Mouse (Mus musculus): ENCODE measurements at regions not wholly inside any gene's neighbourhood (a gene's known extent, or its start where the extent isn't known, plus 50 kb on each side); places are given as distances from the start of the nearest gene placed in this dataset.

GRCm38 (mm10) chr13:83045516-83045915 lies 458.3 kb upstream of the Mef2c start:
- Histone ChIP-seq H3K4me1 (ENCODE audit: control insufficient read depth, insufficient read depth, low read length) (peaks cover 8% of the 10 kb centered on the region), H3K4me3 (ENCODE audit: low read depth, low read length) (no peak overlapping the region), H3K27me3 (ENCODE audit: control insufficient read depth, insufficient read depth, low read length) (no peaks in the 10 kb centered on the region), H3K9me3 (ENCODE audit: control insufficient read depth, low read length) (no peaks in the 10 kb centered on the region), H3K4me2 (ENCODE audit: low read depth, severe bottlenecking) (no peak overlapping the region), H3K9ac (ENCODE audit: low read length) (no peak overlapping the region), H3K27ac (replicated peaks; ENCODE audit: low read depth, low read length) (no peak overlapping the region), H3K36me3 (ENCODE audit: control insufficient read depth, insufficient read depth, low read length) (no peaks in the 10 kb centered on the region)
- ATAC-seq (ENCODE audit: insufficient number of reproducible peaks, low FRiP score, low TSS enrichment, low read depth) (no peak), DNase-seq (ENCODE audit: low spot score) (no peak)
- WGBS = 93% methylated on average over 6 of the region's 6 CpGs

GRCm38 (mm10) chr13:83045970-83046369 lies 457.9 kb upstream of the Mef2c start:
- Histone ChIP-seq H3K4me1 (ENCODE audit: control insufficient read depth, insufficient read depth, low read length) (peaks cover 8% of the 10 kb centered on the region), H3K9ac (ENCODE audit: low read length) (no peak overlapping the region), H3K4me2 (ENCODE audit: low read depth, severe bottlenecking) (no peak overlapping the region), H3K9me3 (ENCODE audit: control insufficient read depth, low read length) (no peaks in the 10 kb centered on the region), H3K27ac (replicated peaks; ENCODE audit: low read depth, low read length) (no peak overlapping the region), H3K4me3 (ENCODE audit: low read depth, low read length) (no peak overlapping the region), H3K36me3 (ENCODE audit: control insufficient read depth, insufficient read depth, low read length) (no peaks in the 10 kb centered on the region), H3K27me3 (ENCODE audit: control insufficient read depth, insufficient read depth, low read length) (no peaks in the 10 kb centered on the region)
- no peak for DNase-seq (ENCODE audit: low spot score)
- no peak for ATAC-seq (ENCODE audit: insufficient number of reproducible peaks, low FRiP score, low TSS enrichment, low read depth)
- WGBS = 77% methylated on average over 2 of the region's 2 CpGs

DNA sequence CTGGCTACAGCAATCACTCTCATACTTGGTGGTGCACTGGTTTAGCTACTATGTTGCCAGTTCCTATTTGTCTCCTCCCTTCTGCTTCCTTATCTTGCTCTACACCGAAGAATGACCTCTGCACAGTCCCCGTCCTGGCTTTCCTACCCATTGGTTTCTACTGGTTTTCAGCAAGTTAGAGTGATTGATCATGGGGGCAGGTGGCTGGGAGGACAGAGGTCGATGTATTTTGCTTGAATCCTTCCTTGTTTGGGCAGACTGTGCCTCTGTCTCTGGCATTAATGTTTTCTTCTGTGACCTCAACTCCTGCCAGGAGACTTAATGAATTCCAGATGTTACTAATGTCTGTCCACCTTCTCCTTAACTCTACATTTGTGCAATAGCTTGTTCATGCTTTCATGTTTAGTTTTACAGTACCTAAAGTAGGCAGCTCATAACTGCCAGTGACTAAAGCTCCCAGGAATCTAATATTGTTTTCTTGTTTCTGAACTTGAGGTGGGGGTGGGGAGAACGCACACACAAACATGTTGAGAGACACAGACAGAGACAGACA lies 457.2 kb upstream of the Mef2c start:
- ATAC-seq (ENCODE audit: insufficient number of reproducible peaks, low FRiP score, low TSS enrichment, low read depth) = peak; percentile 82
- Histone ChIP-seq H3K4me3 (ENCODE audit: low read depth, low read length) (no peak overlapping the region), H3K4me2 (ENCODE audit: low read depth, severe bottlenecking) (no peak overlapping the region; the same call in 1 of the 2 replicates), H3K36me3 (ENCODE audit: control insufficient read depth, insufficient read depth, low read length) (no peaks in the 10 kb centered on the region), H3K9me3 (ENCODE audit: control insufficient read depth, low read length) (no peaks in the 10 kb centered on the region), H3K4me1 (ENCODE audit: control insufficient read depth, insufficient read depth, low read length) (peaks cover 8% of the 10 kb centered on the region), H3K27me3 (ENCODE audit: control insufficient read depth, insufficient read depth, low read length) (no peaks in the 10 kb centered on the region), H3K27ac (replicated peaks; ENCODE audit: low read depth, low read length) (0 out of 2 replicates have a peak overlapping the region, but pooled peaks have one; percentile 8), H3K9ac (ENCODE audit: low read length) (no peak overlapping the region)
- peak; percentile 49 for DNase-seq (ENCODE audit: low spot score)
- WGBS = 18% methylated on average over 4 of the region's 4 CpGs

- ATAC-seq (ENCODE audit: insufficient number of reproducible peaks, low FRiP score, low TSS enrichment, low read depth) = no peak
- no peak for DNase-seq (ENCODE audit: low spot score)
- Histone ChIP-seq H3K9ac (ENCODE audit: low read length) (no peak overlapping the region), H3K4me1 (ENCODE audit: control insufficient read depth, insufficient read depth, low read length) (no peaks in the 10 kb centered on the region), H3K4me3 (ENCODE audit: low read depth, low read length) (no peak overlapping the region), H3K9me3 (ENCODE audit: control insufficient read depth, low read length) (no peaks in the 10 kb centered on the region), H3K27me3 (ENCODE audit: control insufficient read depth, insufficient read depth, low read length) (no peaks in the 10 kb centered on the region), H3K27ac (replicated peaks; ENCODE audit: low read depth, low read length) (no peak overlapping the region), H3K36me3 (ENCODE audit: control insufficient read depth, insufficient read depth, low read length) (no peaks in the 10 kb centered on the region), H3K4me2 (ENCODE audit: low read depth, severe bottlenecking) (no peak overlapping the region)
- WGBS = 53% methylated on average over 2 of the region's 2 CpGs
Measured at GRCm38 (mm10) chr13:83055865-83056264, 448.0 kb upstream of the Mef2c start.

DNA sequence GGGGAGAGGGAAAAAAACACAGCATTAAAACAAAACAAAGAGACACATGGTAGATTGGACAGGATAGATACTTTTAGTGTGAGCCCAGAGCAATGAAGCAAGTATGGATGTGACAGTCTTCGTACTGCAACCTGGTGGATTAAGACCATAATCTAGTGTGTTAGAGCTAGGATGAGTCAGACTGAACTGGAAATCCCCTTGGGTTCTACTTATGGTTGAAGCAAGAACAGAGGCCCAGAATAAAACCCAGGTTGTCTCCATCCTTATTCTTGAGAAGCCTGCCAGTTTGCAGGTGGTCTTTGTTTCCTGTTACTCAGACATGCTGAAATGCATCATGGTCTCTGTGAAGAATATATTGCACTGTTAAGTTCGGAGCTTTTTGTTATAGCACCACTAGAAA lies 447.4 kb upstream of the Mef2c start:
- no peaks in the 10 kb centered on the region for H3K36me3 ChIP-seq (ENCODE audit: control insufficient read depth, insufficient read depth, low read length)
- DNase-seq (ENCODE audit: low spot score) = no peak
- no peak overlapping the region for H3K27ac ChIP-seq (replicated peaks; ENCODE audit: low read depth, low read length)
- 86% methylated on average over 2 of the region's 2 CpGs for WGBS
- H3K9me3 ChIP-seq (ENCODE audit: control insufficient read depth, low read length) = no peaks in the 10 kb centered on the region
- no peak for ATAC-seq (ENCODE audit: insufficient number of reproducible peaks, low FRiP score, low TSS enrichment, low read depth)
- no peak overlapping the region for H3K9ac ChIP-seq (ENCODE audit: low read length)
- no peaks in the 10 kb centered on the region for H3K4me1 ChIP-seq (ENCODE audit: control insufficient read depth, insufficient read depth, low read length)
- no peak overlapping the region for H3K4me2 ChIP-seq (ENCODE audit: low read depth, severe bottlenecking)
- H3K4me3 ChIP-seq (ENCODE audit: low read depth, low read length) = no peak overlapping the region
- no peaks in the 10 kb centered on the region for H3K27me3 ChIP-seq (ENCODE audit: control insufficient read depth, insufficient read depth, low read length)

GRCm38 (mm10) chr13:83064727-83065126 lies 439.1 kb upstream of the Mef2c start:
- Histone ChIP-seq H3K9me3 (ENCODE audit: control insufficient read depth, low read length) (no peaks in the 10 kb centered on the region), H3K27ac (replicated peaks; ENCODE audit: low read depth, low read length) (no peak overlapping the region), H3K27me3 (ENCODE audit: control insufficient read depth, insufficient read depth, low read length) (no peaks in the 10 kb centered on the region), H3K4me1 (ENCODE audit: control insufficient read depth, insufficient read depth, low read length) (no peaks in the 10 kb centered on the region), H3K9ac (ENCODE audit: low read length) (no peak overlapping the region), H3K4me2 (ENCODE audit: low read depth, severe bottlenecking) (no peak overlapping the region), H3K36me3 (ENCODE audit: control insufficient read depth, insufficient read depth, low read length) (no peaks in the 10 kb centered on the region), H3K4me3 (ENCODE audit: low read depth, low read length) (no peak overlapping the region)
- no peak for ATAC-seq (ENCODE audit: insufficient number of reproducible peaks, low FRiP score, low TSS enrichment, low read depth)
- WGBS = 81% methylated on average over 5 of the region's 5 CpGs
- no peak for DNase-seq (ENCODE audit: low spot score)

DNA sequence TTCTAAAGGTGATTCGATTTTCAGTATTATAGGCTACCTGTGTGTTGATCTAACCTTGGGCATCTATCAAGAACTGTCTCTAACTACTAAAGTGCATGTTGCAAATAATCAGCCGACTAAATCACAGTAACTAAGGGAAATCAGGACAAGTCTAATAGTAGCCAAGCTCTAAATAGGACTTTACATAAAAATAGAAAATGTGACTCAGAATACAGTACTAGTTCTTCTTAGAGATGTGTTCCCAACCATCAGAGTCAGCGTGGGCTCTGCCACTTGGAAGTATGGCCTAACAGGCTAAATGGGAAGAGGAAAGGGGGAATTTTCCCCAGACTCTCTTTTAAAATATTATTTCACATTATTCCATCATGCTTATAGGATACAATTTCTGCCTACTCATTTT lies 438.6 kb upstream of the Mef2c start:
- Histone ChIP-seq H3K27ac (replicated peaks; ENCODE audit: low read depth, low read length) (no peak overlapping the region), H3K9me3 (ENCODE audit: control insufficient read depth, low read length) (no peaks in the 10 kb centered on the region), H3K4me1 (ENCODE audit: control insufficient read depth, insufficient read depth, low read length) (no peaks in the 10 kb centered on the region), H3K9ac (ENCODE audit: low read length) (no peak overlapping the region), H3K4me3 (ENCODE audit: low read depth, low read length) (no peak overlapping the region), H3K27me3 (ENCODE audit: control insufficient read depth, insufficient read depth, low read length) (no peaks in the 10 kb centered on the region), H3K36me3 (ENCODE audit: control insufficient read depth, insufficient read depth, low read length) (no peaks in the 10 kb centered on the region), H3K4me2 (ENCODE audit: low read depth, severe bottlenecking) (no peak overlapping the region)
- DNase-seq (ENCODE audit: low spot score) (no peak), ATAC-seq (ENCODE audit: insufficient number of reproducible peaks, low FRiP score, low TSS enrichment, low read depth) (no peak)
- WGBS = 88% methylated on average over 3 of the region's 3 CpGs

GRCm38 (mm10) chr13:83066115-83066753 lies 437.6 kb upstream of the Mef2c start:
- DNase-seq (ENCODE audit: low spot score) (no peak), ATAC-seq (ENCODE audit: insufficient number of reproducible peaks, low FRiP score, low TSS enrichment, low read depth) (no peak)
- H3K36me3 ChIP-seq (ENCODE audit: control insufficient read depth, insufficient read depth, low read length) = no peaks in the 10 kb centered on the region
- no peak overlapping the region for H3K4me2 ChIP-seq (ENCODE audit: low read depth, severe bottlenecking)
- H3K9ac ChIP-seq (ENCODE audit: low read length) = no peak overlapping the region
- H3K4me1 ChIP-seq (ENCODE audit: control insufficient read depth, insufficient read depth, low read length) = no peaks in the 10 kb centered on the region
- no peak overlapping the region for H3K27ac ChIP-seq (replicated peaks; ENCODE audit: low read depth, low read length)
- no peak overlapping the region for H3K4me3 ChIP-seq (ENCODE audit: low read depth, low read length)
- 80% methylated on average over 8 of the region's 8 CpGs for WGBS
- no peaks in the 10 kb centered on the region for H3K27me3 ChIP-seq (ENCODE audit: control insufficient read depth, insufficient read depth, low read length)
- no peaks in the 10 kb centered on the region for H3K9me3 ChIP-seq (ENCODE audit: control insufficient read depth, low read length)

DNA sequence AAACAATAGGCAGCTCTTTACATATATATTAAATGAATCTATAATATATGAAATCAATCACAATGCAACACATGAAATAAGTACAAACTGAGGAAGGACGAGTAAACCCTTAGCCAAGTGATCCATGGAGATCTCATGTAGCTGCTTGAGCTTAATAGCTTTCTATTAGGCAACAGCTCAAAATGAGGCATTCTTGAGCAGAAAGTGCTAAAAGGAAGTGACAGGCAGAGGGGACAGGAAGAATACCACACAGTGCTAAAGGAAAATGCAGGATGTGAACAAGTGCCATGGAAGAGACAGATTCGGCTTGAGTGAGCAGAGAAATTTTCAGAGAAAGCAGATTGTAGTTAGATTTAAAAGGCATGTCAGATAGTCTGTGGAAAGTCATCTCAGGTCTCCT lies 436.3 kb upstream of the Mef2c start:
- Histone ChIP-seq H3K4me2 (ENCODE audit: low read depth, severe bottlenecking) (no peak overlapping the region), H3K9me3 (ENCODE audit: control insufficient read depth, low read length) (no peaks in the 10 kb centered on the region), H3K27me3 (ENCODE audit: control insufficient read depth, insufficient read depth, low read length) (no peaks in the 10 kb centered on the region), H3K4me3 (ENCODE audit: low read depth, low read length) (no peak overlapping the region), H3K9ac (ENCODE audit: low read length) (no peak overlapping the region), H3K36me3 (ENCODE audit: control insufficient read depth, insufficient read depth, low read length) (no peaks in the 10 kb centered on the region), H3K27ac (replicated peaks; ENCODE audit: low read depth, low read length) (no peak overlapping the region), H3K4me1 (ENCODE audit: control insufficient read depth, insufficient read depth, low read length) (no peaks in the 10 kb centered on the region)
- DNase-seq (ENCODE audit: low spot score) (no peak), ATAC-seq (ENCODE audit: insufficient number of reproducible peaks, low FRiP score, low TSS enrichment, low read depth) (no peak)
- 80% methylated on average over 2 of the region's 2 CpGs for WGBS

Data from limb, embryonic 11.5 days (tissue).